ENCODE assay signal across 7 mouse cellular contexts in genomic region chr11:107451106-107451505, GRCm38 (mm10). TPM values are rescaled to one million over a fixed set of nuclear protein-coding genes. Genes with fewer than 3 reads are reported as not detected.
DNase-seq lines count a peak whose midpoint lies in the region; ATAC-seq and TF ChIP-seq lines count a peak whose summit lies in the region.

No protein-coding gene starts in this region.

- no peak overlapping the region for H3K4me2 ChIP-seq in hindbrain, embryonic 13.5 days

- peaks cover 0 to 41% of the 10 kb centered on the region in 2 experiments; a peak in 3 of 4 replicates for H3K36me3 ChIP-seq in MEL (ENCODE audit: control insufficient read depth in 1 of 2, insufficient read depth in 2 of 2, low read length in 2 of 2)
- peaks cover 9% of the 10 kb centered on the region for H3K36me3 ChIP-seq in hindbrain, embryonic 13.5 days

- TF ChIP-seq RAD21 in MEL (IDR thresholded peaks at IDR 0.05; ENCODE audit: low read depth, low read length): no peak

- H3K4me1 ChIP-seq in MEL (ENCODE audit: control insufficient read depth in 1 of 2, insufficient read depth in 2 of 2, low read length in 2 of 2): peaks cover 41 to 45% of the 10 kb centered on the region in 2 experiments
- H3K4me1 ChIP-seq in hindbrain, embryonic 13.5 days (replicated peaks): peaks cover 15% of the 10 kb centered on the region

- WGBS in hindbrain, embryonic 13.5 days: 88% methylated on average over 10 of the region's 10 CpGs

- no peaks in the 10 kb centered on the region for H3K9me3 ChIP-seq in MEL (replicated peaks; ENCODE audit: insufficient read depth, low read length)
- 0 out of 2 replicates have a peak, but pooled peaks cover 5% of the 10 kb centered on the region for H3K9me3 ChIP-seq in hindbrain, embryonic 13.5 days

- DNase-seq in MEL (ENCODE audit: low read depth, low spot score): peak; percentile 91
- DNase-seq in kidney, postnatal 14 days: peak; percentile 79
- peak; percentile 70 for DNase-seq in spleen, postnatal 10 days (ENCODE audit: low spot score in 2 of 2)
- DNase-seq in layer of hippocampus, adult 18-20 months (ENCODE audit: low spot score in 2 of 2): no peak
- no peak for DNase-seq in layer of hippocampus, adult 8-10 months (ENCODE audit: low spot score in 2 of 2)

- peak in 1 of 2 experiments; percentile 41; a peak in 1 of 4 replicates for TF ChIP-seq POLR2A in MEL (IDR thresholded peaks at IDR 0.05; ENCODE audit: control insufficient read depth in 1 of 2, insufficient read depth in 1 of 2, low read depth in 1 of 2, low read length in 2 of 2, poor library complexity in 1 of 2)

- peaks cover 56% of the 10 kb centered on the region for H3K79me2 ChIP-seq in MEL (ENCODE audit: control insufficient read depth, insufficient read depth, low read length, poor library complexity)

- ATAC-seq in erythroblast, adult 5-6 weeks (replicated peaks; ENCODE audit: low FRiP score, poor library complexity, severe bottlenecking): peak; percentile 76
- no peak for ATAC-seq in hindbrain, embryonic 13.5 days (ENCODE audit: low FRiP score)

- H3K9ac ChIP-seq in MEL (ENCODE audit: control insufficient read depth, low read depth, low read length, poor library complexity, severe bottlenecking): peak overlapping the region; percentile 57
- H3K9ac ChIP-seq in hindbrain, embryonic 13.5 days: no peak overlapping the region

- H3K27me3 ChIP-seq in MEL (ENCODE audit: control insufficient read depth in 1 of 2, insufficient read depth in 2 of 2, low read length in 2 of 2): no peaks in the 10 kb centered on the region
- no peaks in the 10 kb centered on the region for H3K27me3 ChIP-seq in hindbrain, embryonic 13.5 days

- no peak for TF ChIP-seq CTCF in MEL (IDR thresholded peaks at IDR 0.05 in 2 of 3, conservative IDR thresholded peaks at IDR 0.05 in 1 of 3; ENCODE audit: control insufficient read depth in 1 of 3, insufficient read depth in 1 of 3, low read depth in 2 of 3, low read length in 3 of 3, poor library complexity in 1 of 3, severe bottlenecking in 1 of 3)

- peak; percentile 91 to 95 for TF ChIP-seq EP300 in MEL (IDR thresholded peaks at IDR 0.05; ENCODE audit: low read depth in 1 of 2, low read length in 2 of 2)

- H3K27ac ChIP-seq in MEL (ENCODE audit: control insufficient read depth, low read depth, low read length): peak overlapping the region; percentile 98
- H3K27ac ChIP-seq in hindbrain, embryonic 13.5 days: no peak overlapping the region

- peak overlapping the region; percentile 23 to 33 for H3K4me3 ChIP-seq in MEL (ENCODE audit: control insufficient read depth in 1 of 2, insufficient read depth in 1 of 2, low read depth in 2 of 2, low read length in 2 of 2)
- no peak overlapping the region for H3K4me3 ChIP-seq in hindbrain, embryonic 13.5 days

TF ChIP-seq in MEL, 35 proteins besides CTCF, POLR2A, EP300 and RAD21:
- peak; percentile 90; the same call in 1 of the 2 replicates for TF ChIP-seq MEF2A (IDR thresholded peaks at IDR 0.05; ENCODE audit: extremely low read depth, insufficient replicate concordance, low read depth, low read length, poor library complexity, severe bottlenecking)
- no peak for TF ChIP-seq CHD1 (IDR thresholded peaks at IDR 0.05; ENCODE audit: low read depth, low read length)
- peak; percentile 84 for TF ChIP-seq MAFK (IDR thresholded peaks at IDR 0.05; ENCODE audit: borderline replicate concordance, low read depth, low read length)
- TF ChIP-seq TBP (IDR thresholded peaks at IDR 0.05; ENCODE audit: low read depth, low read length): peak; percentile 65; the same call in 1 of the 2 replicates
- peak; percentile 86 for TF ChIP-seq TCF12 (IDR thresholded peaks at IDR 0.05; ENCODE audit: low read depth, low read length)
- TF ChIP-seq HCFC1 (IDR thresholded peaks at IDR 0.05; ENCODE audit: low read depth, low read length): peak; percentile 56; the same call in 1 of the 2 replicates
- peak; percentile 72 for TF ChIP-seq TAL1 (IDR thresholded peaks at IDR 0.05; ENCODE audit: low read length)
- no peak for TF ChIP-seq ZNF384 (IDR thresholded peaks at IDR 0.05; ENCODE audit: low read depth, low read length)
- peak; percentile 93 for TF ChIP-seq MYC (IDR thresholded peaks at IDR 0.05; ENCODE audit: low read depth, low read length)
- peak; percentile 84 for TF ChIP-seq MAX (IDR thresholded peaks at IDR 0.05; ENCODE audit: low read length)
- TF ChIP-seq ZMIZ1 (IDR thresholded peaks at IDR 0.05; ENCODE audit: low read depth, low read length): no peak
- peak; percentile 99 for TF ChIP-seq GATA1 (IDR thresholded peaks at IDR 0.05; ENCODE audit: low read depth, low read length)
- no peak for TF ChIP-seq E2F4 (IDR thresholded peaks at IDR 0.05; ENCODE audit: borderline replicate concordance, low read depth, low read length)
- TF ChIP-seq ETS1 (IDR thresholded peaks at IDR 0.05; ENCODE audit: low read depth, low read length): peak; percentile 98
- TF ChIP-seq BHLHE40 (IDR thresholded peaks at IDR 0.05; ENCODE audit: borderline replicate concordance, low read depth, low read length): peak; percentile 90
- peak; percentile 25 for TF ChIP-seq MYB (IDR thresholded peaks at IDR 0.05; ENCODE audit: low read depth, low read length)
- no peak for TF ChIP-seq SMC3 (IDR thresholded peaks at IDR 0.05; ENCODE audit: low read depth, low read length)
- peak; percentile 96 for TF ChIP-seq SIN3A (IDR thresholded peaks at IDR 0.05; ENCODE audit: low read length)
- TF ChIP-seq MAZ (IDR thresholded peaks at IDR 0.05; ENCODE audit: low read depth, low read length): peak; percentile 67; the same call in 1 of the 2 replicates
- peak; percentile 89 for TF ChIP-seq RCOR1 (IDR thresholded peaks at IDR 0.05; ENCODE audit: low read depth, low read length)
- TF ChIP-seq UBTF (IDR thresholded peaks at IDR 0.05; ENCODE audit: borderline replicate concordance, insufficient read depth, low read depth, low read length): no peak
- TF ChIP-seq MXI1 (IDR thresholded peaks at IDR 0.05; ENCODE audit: low read depth, low read length): peak; percentile 95
- TF ChIP-seq JUND (IDR thresholded peaks at IDR 0.05; ENCODE audit: low read depth, low read length): no peak

RNA-seq across cellular contexts. Expression of gene Pitpnc1, which starts 19.4 kb away (rescaled TPM):
- total RNA-seq in MEL (2012; rRNA removed): 19.3 and 31.9 TPM in 2 replicates
- polyA plus RNA-seq in MEL (2012; ENCODE audit: insufficient read depth in 1 of 2, insufficient read length in 2 of 2, low read depth in 1 of 2, low replicate concordance in 2 of 2, missing spikeins in 1 of 2): 10 to 100 TPM in 1 of 2 experiments, not detected in 1; 25.3 TPM
- total RNA-seq in erythroblast, adult 5-6 weeks (2015; ENCODE audit: low replicate concordance): 14.4 and 15.7 TPM in 2 replicates
- total RNA-seq in erythroblast, adult 5-6 weeks (2017; ENCODE audit: low replicate concordance): 9.8 and 20.1 TPM in 2 replicates
- total RNA-seq in layer of hippocampus, adult 18-20 months (2021): 10 to 100 TPM; 46.1 to 48.1 TPM
- polyA plus RNA-seq in hindbrain, embryonic 13.5 days (2015; fragmentation: Nextera tagmentation; extraction: Ambion mirVana): 33.9 and 35.2 TPM in 2 replicates
- total RNA-seq in layer of hippocampus, adult 8-10 months (2022): 10 to 100 TPM; 47.1 to 53.0 (median 51.0) TPM

RNA-seq across cellular contexts. Expression of gene Psmd12, which starts 28.2 kb away (rescaled TPM):
- total RNA-seq in MEL (2012; rRNA removed): 149 and 173 TPM in 2 replicates
- 100 to 1,000 TPM; 139 to 437 TPM for polyA plus RNA-seq in MEL (2012; ENCODE audit: insufficient read depth in 1 of 2, insufficient read length in 2 of 2, low read depth in 1 of 2, low replicate concordance in 2 of 2, missing spikeins in 1 of 2)
- total RNA-seq in erythroblast, adult 5-6 weeks (2015; ENCODE audit: low replicate concordance): 27.6 and 40.2 TPM in 2 replicates
- total RNA-seq in erythroblast, adult 5-6 weeks (2017; ENCODE audit: low replicate concordance): 41.4 and 53.5 TPM in 2 replicates
- 10 to 100 TPM; 66.5 to 69.8 TPM for total RNA-seq in layer of hippocampus, adult 18-20 months (2021)
- polyA plus RNA-seq in hindbrain, embryonic 13.5 days (2015; fragmentation: Nextera tagmentation; extraction: Ambion mirVana): 158 and 163 TPM in 2 replicates
- total RNA-seq in layer of hippocampus, adult 8-10 months (2022): 10 to 100 TPM; 64.0 to 75.5 (median 73.6) TPM

Comparison
In these comparisons a context has a peak if more than half of its experiments do, and no peak if none do; other contexts are left out.
1. DNase-seq: peak in MEL (single experiment), kidney, postnatal 14 days (single experiment) and spleen, postnatal 10 days (2 of 2); none in layer of hippocampus, adult 18-20 months (0 of 2) and layer of hippocampus, adult 8-10 months (0 of 2).